Mouse (Mus musculus) hindbrain, embryonic 10.5 days (tissue): Measurements from ENCODE around the gene Nr1d1. TPM values are rescaled to one million over a fixed set of nuclear protein-coding genes. Genes with fewer than 3 reads are reported as not detected.
A peak's percentile ranks its signal among the peaks of the same experiment; 100 is the strongest.
"Not testable (repeated sequence)": the region's sequence is repeated elsewhere in the genome, so short reads cannot be mapped to it uniquely, and the experiment has no call there.

Experiments used
- DNase-seq: peaks from one replicate; pipeline ENCODE4 v3.0.0-alpha.2; 2017; ENCODE audit warnings: low spot score
- H3K27ac ChIP-seq: fragments of 300-500 bp; sonication (generic); 2 replicates; pipeline ENCODE4 v1.5.1; 2016; ENCODE audit warnings: mild to moderate bottlenecking, moderate library complexity
- H3K27me3 ChIP-seq: fragments of 300-500 bp; sonication (generic); 2 replicates; pipeline ENCODE4 v1.6.1; 2016; ENCODE audit warnings: mild to moderate bottlenecking; ENCODE audit not compliant: poor library complexity, insufficient read depth, severe bottlenecking
- H3K36me3 ChIP-seq: fragments of 300-500 bp; sonication (generic); 2 replicates; pipeline ENCODE4 v1.6.1; 2016; ENCODE audit warnings: mild to moderate bottlenecking, moderate library complexity
- H3K4me1 ChIP-seq: fragments of 300-500 bp; sonication (generic); replicated peaks from 2 replicates; pipeline ENCODE4 v1.6.1; 2016; ENCODE audit warnings: mild to moderate bottlenecking
- H3K4me3 ChIP-seq: fragments of 300-500 bp; sonication (generic); 2 replicates; pipeline ENCODE4 v1.5.1; 2016; ENCODE audit warnings: mild to moderate bottlenecking, moderate library complexity
- H3K9me3 ChIP-seq: fragments of 300-500 bp; sonication (generic); 2 replicates; pipeline ENCODE4 v1.6.1; 2016; ENCODE audit warnings: mild to moderate bottlenecking, moderate library complexity
- WGBS: fragments of 180-500 bp; shearing (Covaris S2); methylation state at CpG from one replicate; pipeline ENCODE4 v1.1.7; 2016; 5-methylcytosine and 5-hydroxymethylcytosine counted together
- polyA plus RNA-seq: library from polyadenylated mRNA; unstranded; fragments of >200 nt; fragmentation: Nextera tagmentation; extraction: Ambion mirVana; gene quantifications from 2 replicates; pipeline ENCODE4 v1.2.1, GENCODE M21; 2016

The Nr1d1 gene
- polyA plus RNA-seq, 1 experiment from 2014 or later = 1.5 TPM

- Histone ChIP-seq H3K27ac (peak overlapping the region; percentile 99), H3K36me3 (no peaks in the 10 kb centered on the region), H3K4me3 (peak overlapping the region; percentile 83), H3K9me3 (no peaks in the 10 kb centered on the region), H3K27me3 (peaks cover 8% of the 10 kb centered on the region; the same call in 1 of the 2 replicates), H3K4me1 (peaks cover 97% of the 10 kb centered on the region)
- WGBS = 3% methylated on average over 21 of the region's 21 CpGs
- peak; percentile 60 for DNase-seq
These were observed 32.5 kb downstream of the Nr1d1 start for GRCm38 (mm10) chr11:98742397-98743291.

- Histone ChIP-seq H3K36me3 (no peaks in the 10 kb centered on the region), H3K27me3 (peaks cover 8% of the 10 kb centered on the region; the same call in 1 of the 2 replicates), H3K27ac (peak overlapping the region; percentile 99), H3K4me3 (peak overlapping the region; percentile 83), H3K4me1 (peaks cover 89% of the 10 kb centered on the region), H3K9me3 (no peaks in the 10 kb centered on the region)
- under 1% methylated on average over 84 of the region's 86 CpGs for WGBS
- DNase-seq = peak; percentile 88
These were observed 33.3 kb downstream of the Nr1d1 start for GRCm38 (mm10) chr11:98741622-98742396.

GRCm38 (mm10) chr11:98741051-98741620 is 34.0 kb downstream of the Nr1d1 start:
- Histone ChIP-seq H3K4me1 (peaks cover 82% of the 10 kb centered on the region), H3K27me3 (peaks cover 4% of the 10 kb centered on the region; the same call in 1 of the 2 replicates), H3K9me3 (no peaks in the 10 kb centered on the region), H3K4me3 (peak overlapping the region; percentile 83), H3K36me3 (no peaks in the 10 kb centered on the region), H3K27ac (peak overlapping the region; percentile 99)
- under 1% methylated on average over 17 of the region's 17 CpGs for WGBS
- DNase-seq = no peak

- peak within 1 kb of the TSS; percentile 99 for H3K27ac ChIP-seq
- H3K4me3 ChIP-seq = peak within 1 kb of the TSS; percentile 83
- under 1% methylated on average over 22 of the region's 22 CpGs for WGBS
- H3K4me1 ChIP-seq = peaks cover 76% of the 10 kb centered on the region
- H3K27me3 ChIP-seq = 0 out of 2 replicates have a peak, but pooled peaks cover 3% of the 10 kb centered on the region
- DNase-seq = peak; percentile 72
- no peaks in the 10 kb centered on the region for H3K9me3 ChIP-seq
- no peaks in the 10 kb centered on the region for H3K36me3 ChIP-seq
These were observed 34.6 kb downstream of the Nr1d1 start, which contains the start of gene Thra for GRCm38 (mm10) chr11:98740393-98741050. Gene Thra, plus strand, starts transcription at chr11:98740638.

GRCm38 (mm10) chr11:98740026-98740392 is 35.1 kb downstream of the Nr1d1 start:
- 16% methylated on average over 8 of the region's 8 CpGs for WGBS
- Histone ChIP-seq H3K9me3 (no peaks in the 10 kb centered on the region), H3K27ac (peak overlapping the region; percentile 99), H3K4me3 (peak overlapping the region; percentile 83), H3K36me3 (no peaks in the 10 kb centered on the region), H3K4me1 (peaks cover 71% of the 10 kb centered on the region), H3K27me3 (0 out of 2 replicates have a peak, but pooled peaks cover 3% of the 10 kb centered on the region)
- DNase-seq = no peak

- H3K27me3 ChIP-seq = 0 out of 2 replicates have a peak, but pooled peaks cover 3% of the 10 kb centered on the region
- peak overlapping the region; percentile 24; the same call in 1 of the 2 replicates for H3K4me3 ChIP-seq
- H3K36me3 ChIP-seq = no peaks in the 10 kb centered on the region
- H3K9me3 ChIP-seq = peaks cover 9% of the 10 kb centered on the region
- H3K27ac ChIP-seq = peak overlapping the region; percentile 79
- peaks cover 60% of the 10 kb centered on the region for H3K4me1 ChIP-seq
- DNase-seq = no peak
- 59% methylated on average over 9 of the region's 9 CpGs for WGBS
These were observed 36.2 kb downstream of the Nr1d1 start for GRCm38 (mm10) chr11:98738925-98739324.

GRCm38 (mm10) chr11:98738428-98738911 is 36.7 kb downstream of the Nr1d1 start:
- peaks cover 55% of the 10 kb centered on the region for H3K4me1 ChIP-seq

GRCm38 (mm10) chr11:98737220-98737619 is 37.9 kb downstream of the Nr1d1 start:
- not testable (repeated sequence) for H3K4me3 ChIP-seq, H3K27ac ChIP-seq, DNase-seq, H3K36me3 ChIP-seq, H3K27me3 ChIP-seq, H3K9me3 ChIP-seq
- H3K4me1 ChIP-seq = peaks cover 43% of the 10 kb centered on the region
- WGBS = 91% methylated on average over 2 of the region's 2 CpGs

More at GRCm38 (mm10) chr11:98738428-98738911, 36.7 kb downstream of the Nr1d1 start:
- H3K27me3 ChIP-seq = 0 out of 2 replicates have a peak, but pooled peaks cover 3% of the 10 kb centered on the region
- H3K36me3 ChIP-seq = no peaks in the 10 kb centered on the region
- peaks cover 9% of the 10 kb centered on the region for H3K9me3 ChIP-seq
- H3K4me3 ChIP-seq = peak overlapping the region; percentile 24
- H3K27ac ChIP-seq = peak overlapping the region; percentile 79
- 25% methylated on average over 4 of the region's 4 CpGs for WGBS
- DNase-seq = peak; percentile 51

GRCm38 (mm10) chr11:98736176-98736575 is 39.0 kb downstream of the Nr1d1 start:
- WGBS = 93% methylated on average over 1 of the region's 1 CpGs
- H3K27ac ChIP-seq = no peak overlapping the region
- no peak overlapping the region for H3K4me3 ChIP-seq
- peaks cover 9% of the 10 kb centered on the region for H3K9me3 ChIP-seq
- no peak for DNase-seq
- peaks cover 32% of the 10 kb centered on the region for H3K4me1 ChIP-seq
- H3K36me3 ChIP-seq = no peaks in the 10 kb centered on the region
- 0 out of 2 replicates have a peak, but pooled peaks cover 3% of the 10 kb centered on the region for H3K27me3 ChIP-seq

GRCm38 (mm10) chr11:98735111-98735510 is 40.0 kb downstream of the Nr1d1 start:
- Histone ChIP-seq H3K27ac (no peak overlapping the region), H3K36me3 (no peaks in the 10 kb centered on the region), H3K27me3 (0 out of 2 replicates have a peak, but pooled peaks cover 3% of the 10 kb centered on the region), H3K4me3 (no peak overlapping the region), H3K9me3 (peaks cover 9% of the 10 kb centered on the region), H3K4me1 (peaks cover 22% of the 10 kb centered on the region)
- WGBS = 95% methylated on average over 4 of the region's 4 CpGs
- DNase-seq = no peak

GRCm38 (mm10) chr11:98734020-98734419 is 41.1 kb downstream of the Nr1d1 start:
- peaks cover 17% of the 10 kb centered on the region for H3K4me1 ChIP-seq
- H3K27ac ChIP-seq = no peak overlapping the region
- H3K4me3 ChIP-seq = no peak overlapping the region
- WGBS = 81% methylated on average over 3 of the region's 3 CpGs
- H3K27me3 ChIP-seq = 0 out of 2 replicates have a peak, but pooled peaks cover 3% of the 10 kb centered on the region
- DNase-seq = no peak
- no peaks in the 10 kb centered on the region for H3K36me3 ChIP-seq
- peaks cover 9% of the 10 kb centered on the region for H3K9me3 ChIP-seq

- Histone ChIP-seq H3K4me1 (peaks cover 14% of the 10 kb centered on the region), H3K9me3 (peaks cover 9% of the 10 kb centered on the region), H3K36me3 (peaks cover 18% of the 10 kb centered on the region), H3K4me3 (no peak overlapping the region), H3K27ac (no peak overlapping the region), H3K27me3 (no peaks in the 10 kb centered on the region)
- DNase-seq = no peak
- 58% methylated on average over 5 of the region's 5 CpGs for WGBS
These were observed 44.0 kb downstream of the Nr1d1 start for GRCm38 (mm10) chr11:98731134-98731533.
